Mouse (Mus musculus): ENCODE measurements around the gene Frzb. TPM values are rescaled to one million over a fixed set of nuclear protein-coding genes. Genes with fewer than 3 reads are reported as not detected.

The Frzb gene
- polyA plus RNA-seq, 1 experiment from 2014 or later, result 1.4 TPM

DNA sequence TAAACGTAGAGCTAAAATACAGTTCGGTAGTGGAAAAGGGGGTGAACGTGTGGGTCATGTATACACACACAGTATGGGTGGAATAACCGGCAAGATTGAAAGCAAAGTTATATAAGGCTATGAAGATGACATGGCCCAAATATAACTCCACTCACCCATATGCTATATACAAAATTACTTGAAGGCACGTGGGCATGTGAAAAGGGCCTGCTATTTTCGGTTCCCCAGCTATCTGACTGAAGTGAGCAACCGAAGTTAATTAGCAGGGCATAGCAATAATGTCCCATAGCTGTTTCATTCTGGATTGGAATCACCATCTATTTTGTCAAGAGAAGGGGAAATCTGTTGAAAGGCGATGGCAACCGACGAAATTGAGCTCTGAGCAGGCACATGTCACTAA lies 1.9 kb downstream of the Frzb start:
- Histone ChIP-seq H3K4me1 (replicated peaks) (peaks cover 8% of the 10 kb centered on the region; the same call in 1 of the 2 replicates), H3K9ac (no peak overlapping the region), H3K36me3 (no peaks in the 10 kb centered on the region), H3K27me3 (peaks cover 58% of the 10 kb centered on the region), H3K4me3 (replicated peaks) (no peak overlapping the region), H3K27ac (no peak overlapping the region), H3K4me2 (no peak overlapping the region), H3K9me3 (replicated peaks) (peaks cover 4% of the 10 kb centered on the region; the same call in 1 of the 2 replicates)
- WGBS (ENCODE audit: insufficient replicate concordance), result 51% methylated on average over 10 of the region's 10 CpGs
- ATAC-seq (ENCODE audit: low read depth) (no peak), DNase-seq (no peak)

DNA sequence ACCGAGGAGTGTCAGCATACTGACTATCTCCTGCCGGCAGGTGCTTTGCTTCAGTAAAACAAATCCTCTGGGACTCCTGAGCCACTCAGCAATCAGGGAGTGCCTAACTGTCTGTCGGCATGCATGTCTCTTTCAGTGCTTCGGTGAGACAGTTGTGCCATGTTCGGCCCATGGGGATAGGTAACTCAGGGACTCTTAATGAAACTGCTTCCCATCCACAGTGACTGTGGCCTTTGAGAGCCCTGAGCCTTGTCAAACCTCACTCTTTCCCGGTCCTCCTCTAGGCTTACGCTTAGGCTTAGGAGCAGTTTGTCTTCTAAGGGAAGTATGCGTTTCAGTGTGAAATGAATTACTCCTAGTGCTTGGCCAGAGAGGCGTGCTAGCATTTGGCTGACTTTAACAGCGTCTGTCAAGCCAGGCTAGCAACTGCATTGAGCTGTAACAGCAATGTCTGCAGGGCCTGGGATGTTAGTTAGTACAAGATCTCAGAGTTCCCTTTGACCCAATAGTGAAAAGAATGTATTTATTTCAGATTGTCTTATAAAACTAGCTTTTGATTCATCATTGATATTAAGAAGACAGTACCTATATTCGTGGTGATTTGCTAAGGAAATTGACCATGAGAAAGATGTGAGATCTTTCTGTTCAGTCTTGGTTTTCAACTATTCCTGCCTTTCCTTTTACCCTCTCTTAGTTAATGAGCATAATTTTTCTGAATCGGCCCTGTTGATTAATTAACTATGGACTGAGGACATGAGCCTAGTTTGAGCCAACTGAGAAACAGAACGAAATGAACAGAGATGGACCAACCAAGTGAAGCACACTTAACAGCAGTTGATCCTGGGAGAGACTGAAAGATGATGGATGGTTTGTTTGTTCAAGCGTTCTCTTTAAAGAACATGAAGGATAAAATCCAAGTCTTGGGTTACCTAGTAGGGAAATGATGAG lies 2.7 kb downstream of the Frzb start:
- peaks cover 4% of the 10 kb centered on the region; the same call in 1 of the 2 replicates for H3K9me3 ChIP-seq (replicated peaks)
- H3K27me3 ChIP-seq, result peaks cover 53% of the 10 kb centered on the region
- H3K4me1 ChIP-seq (replicated peaks), result peaks cover 8% of the 10 kb centered on the region; the same call in 1 of the 2 replicates
- DNase-seq (no peak), ATAC-seq (ENCODE audit: low read depth) (no peak)
- H3K4me3 ChIP-seq (replicated peaks), result no peak overlapping the region
- H3K9ac ChIP-seq, result no peak overlapping the region
- WGBS (ENCODE audit: insufficient replicate concordance), result 69% methylated on average over 14 of the region's 14 CpGs
- no peak overlapping the region for H3K27ac ChIP-seq
- no peak overlapping the region for H3K4me2 ChIP-seq
- no peaks in the 10 kb centered on the region for H3K36me3 ChIP-seq

DNA sequence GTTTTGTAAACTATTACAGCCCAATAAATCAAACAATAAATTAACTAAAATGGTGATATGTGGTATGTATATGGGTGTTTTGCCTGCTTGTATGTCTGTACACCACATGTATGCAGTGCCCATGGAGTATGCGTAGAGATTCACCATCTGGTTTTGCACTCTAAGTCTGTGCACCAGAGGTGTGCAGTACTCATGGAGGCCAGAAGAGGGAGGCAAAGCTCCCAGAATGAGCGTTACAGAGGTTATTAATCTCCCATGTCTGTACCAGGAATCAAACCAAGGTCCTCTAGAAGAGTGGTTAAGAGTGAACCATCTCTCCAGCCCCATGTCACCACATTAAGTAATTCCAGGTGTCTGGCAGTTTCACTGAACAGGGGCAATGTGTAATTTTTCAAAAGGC lies 3.5 kb downstream of the Frzb start:
- peaks cover 8% of the 10 kb centered on the region; the same call in 1 of the 2 replicates for H3K4me1 ChIP-seq (replicated peaks)
- 78% methylated on average over 2 of the region's 2 CpGs for WGBS (ENCODE audit: insufficient replicate concordance)
- no peak overlapping the region for H3K9ac ChIP-seq
- no peaks in the 10 kb centered on the region for H3K36me3 ChIP-seq
- DNase-seq (no peak), ATAC-seq (ENCODE audit: low read depth) (no peak)
- peaks cover 48% of the 10 kb centered on the region for H3K27me3 ChIP-seq
- no peak overlapping the region for H3K4me3 ChIP-seq (replicated peaks)
- H3K9me3 ChIP-seq (replicated peaks), result peaks cover 4% of the 10 kb centered on the region; the same call in 1 of the 2 replicates
- no peak overlapping the region for H3K27ac ChIP-seq
- H3K4me2 ChIP-seq, result no peak overlapping the region

DNA sequence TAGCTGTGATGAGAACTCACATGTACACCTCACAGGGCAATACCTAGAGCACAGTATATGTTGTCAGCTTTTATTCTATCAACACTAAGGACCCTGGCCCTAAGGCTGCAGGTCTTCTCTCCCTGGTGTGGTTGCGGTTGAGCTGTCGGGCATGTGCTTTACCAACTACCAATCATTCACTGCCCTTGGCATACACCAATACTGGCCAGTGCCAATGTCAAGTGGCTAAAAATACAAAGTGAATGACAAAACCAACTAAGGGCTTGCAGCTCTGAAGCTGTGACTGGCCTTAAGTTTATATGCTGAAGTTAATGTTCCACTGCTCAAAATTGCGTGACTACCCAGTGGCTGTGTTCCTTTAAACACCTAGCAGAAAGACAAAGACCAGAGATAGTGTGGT lies 6.0 kb downstream of the Frzb start:
- DNase-seq, result no peak
- no peak overlapping the region for H3K4me2 ChIP-seq
- ATAC-seq (ENCODE audit: low read depth), result no peak
- no peak overlapping the region for H3K9ac ChIP-seq
- peaks cover 23% of the 10 kb centered on the region for H3K27me3 ChIP-seq
- H3K9me3 ChIP-seq (replicated peaks), result peaks cover 4% of the 10 kb centered on the region; the same call in 1 of the 2 replicates
- H3K27ac ChIP-seq, result no peak overlapping the region
- H3K4me1 ChIP-seq (replicated peaks), result peaks cover under 1% of the 10 kb centered on the region; the same call in 1 of the 2 replicates
- no peak overlapping the region for H3K4me3 ChIP-seq (replicated peaks)
- WGBS (ENCODE audit: insufficient replicate concordance), result 90% methylated on average over 3 of the region's 3 CpGs
- no peaks in the 10 kb centered on the region for H3K36me3 ChIP-seq

DNA sequence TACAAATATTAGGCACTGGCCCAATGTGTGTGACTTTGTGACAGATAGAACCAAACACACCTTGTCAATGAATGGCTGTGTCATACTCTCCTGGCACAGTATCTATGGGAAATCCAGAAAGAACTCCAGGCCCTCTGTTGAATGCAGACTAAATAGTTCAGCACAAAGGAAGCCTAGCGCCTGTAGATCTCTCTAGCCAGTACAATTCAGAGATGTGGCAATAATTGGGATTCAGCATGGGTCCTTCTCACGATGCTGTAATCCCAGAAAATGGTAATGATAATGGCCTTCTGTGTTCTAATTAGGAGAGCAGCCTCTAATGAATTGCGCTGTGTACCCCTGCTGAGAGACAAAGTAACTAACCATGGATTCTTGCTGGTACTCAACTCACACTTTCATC lies 8.6 kb downstream of the Frzb start:
- no peaks in the 10 kb centered on the region for H3K9me3 ChIP-seq (replicated peaks)
- no peak for DNase-seq
- H3K4me3 ChIP-seq (replicated peaks), result no peak overlapping the region
- H3K36me3 ChIP-seq, result no peaks in the 10 kb centered on the region
- no peak for ATAC-seq (ENCODE audit: low read depth)
- H3K4me2 ChIP-seq, result no peak overlapping the region
- no peak overlapping the region for H3K9ac ChIP-seq
- 65% methylated on average over 3 of the region's 3 CpGs for WGBS (ENCODE audit: insufficient replicate concordance)
- no peaks in the 10 kb centered on the region for H3K27me3 ChIP-seq
- H3K4me1 ChIP-seq (replicated peaks), result no peaks in the 10 kb centered on the region
- H3K27ac ChIP-seq, result no peak overlapping the region

DNA sequence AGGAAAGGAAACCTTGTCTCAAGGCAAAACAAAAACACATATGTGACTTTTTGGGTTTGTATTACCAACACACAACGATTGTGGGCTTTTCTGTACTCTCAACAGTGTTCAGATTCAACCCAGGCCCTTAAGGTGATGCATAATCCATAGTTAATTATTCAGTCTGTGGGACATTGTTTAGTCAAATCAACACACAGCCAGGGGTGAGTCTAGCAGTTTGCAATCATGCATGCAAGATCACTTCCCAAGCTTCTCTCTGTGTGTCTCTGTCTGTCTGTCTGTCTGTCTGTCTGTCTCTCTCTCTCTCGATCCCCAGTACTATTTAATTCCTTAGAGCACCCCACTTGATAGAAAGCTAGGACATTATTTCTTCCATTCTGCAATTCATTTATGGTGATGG lies 10.0 kb downstream of the Frzb start:
- no peak for DNase-seq
- WGBS (ENCODE audit: insufficient replicate concordance), result 41% methylated on average over 2 of the region's 2 CpGs
- ATAC-seq (ENCODE audit: low read depth), result no peak
- Histone ChIP-seq H3K27ac (no peak overlapping the region), H3K9me3 (replicated peaks) (no peaks in the 10 kb centered on the region), H3K9ac (no peak overlapping the region), H3K36me3 (no peaks in the 10 kb centered on the region), H3K4me3 (replicated peaks) (no peak overlapping the region), H3K4me2 (no peak overlapping the region), H3K4me1 (replicated peaks) (no peaks in the 10 kb centered on the region), H3K27me3 (no peaks in the 10 kb centered on the region)

DNA sequence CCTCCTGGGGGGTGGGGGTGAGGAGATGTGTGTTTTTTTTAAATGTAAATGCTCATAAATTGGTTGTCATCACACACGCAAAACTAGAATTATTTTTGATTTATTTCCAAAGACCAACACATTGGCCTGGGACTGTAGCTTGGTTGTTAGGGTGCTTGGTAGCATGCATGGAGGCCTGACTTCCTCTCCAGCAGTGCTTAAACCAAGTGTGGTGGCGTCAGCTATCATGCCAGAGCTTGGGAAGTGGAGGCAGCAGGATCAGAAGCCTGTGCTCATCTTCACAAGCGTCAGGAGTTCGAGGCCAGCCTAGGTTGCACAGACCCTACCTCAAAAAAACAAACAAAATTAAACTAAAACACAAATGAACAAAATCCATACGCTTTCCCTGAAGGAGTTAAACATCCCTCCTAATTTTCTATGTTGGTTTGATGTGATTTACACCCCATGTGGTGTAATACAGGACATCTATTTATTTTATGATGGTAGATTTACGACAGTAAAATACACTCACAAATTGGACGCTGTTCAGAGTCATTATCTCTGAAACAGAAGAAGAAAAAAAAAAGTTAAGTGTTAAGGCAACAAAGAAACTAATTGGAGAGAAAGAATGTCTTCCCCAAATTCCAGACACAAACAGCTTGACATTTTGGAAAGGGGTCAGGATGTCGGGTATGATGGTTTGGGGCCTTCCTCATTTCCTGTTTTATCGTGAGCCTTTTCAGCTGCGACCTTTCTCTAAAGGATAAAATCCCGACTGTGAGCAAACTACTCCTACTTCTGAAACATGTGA lies 12.4 kb downstream of the Frzb start:
- Histone ChIP-seq H3K4me1 (replicated peaks) (no peaks in the 10 kb centered on the region), H3K4me3 (replicated peaks) (no peak overlapping the region), H3K27ac (no peak overlapping the region), H3K4me2 (no peak overlapping the region), H3K9me3 (replicated peaks) (no peaks in the 10 kb centered on the region), H3K27me3 (no peaks in the 10 kb centered on the region), H3K9ac (no peak overlapping the region), H3K36me3 (no peaks in the 10 kb centered on the region)
- DNase-seq, result no peak
- 47% methylated on average over 11 of the region's 11 CpGs for WGBS (ENCODE audit: insufficient replicate concordance)
- ATAC-seq (ENCODE audit: low read depth), result no peak

DNA sequence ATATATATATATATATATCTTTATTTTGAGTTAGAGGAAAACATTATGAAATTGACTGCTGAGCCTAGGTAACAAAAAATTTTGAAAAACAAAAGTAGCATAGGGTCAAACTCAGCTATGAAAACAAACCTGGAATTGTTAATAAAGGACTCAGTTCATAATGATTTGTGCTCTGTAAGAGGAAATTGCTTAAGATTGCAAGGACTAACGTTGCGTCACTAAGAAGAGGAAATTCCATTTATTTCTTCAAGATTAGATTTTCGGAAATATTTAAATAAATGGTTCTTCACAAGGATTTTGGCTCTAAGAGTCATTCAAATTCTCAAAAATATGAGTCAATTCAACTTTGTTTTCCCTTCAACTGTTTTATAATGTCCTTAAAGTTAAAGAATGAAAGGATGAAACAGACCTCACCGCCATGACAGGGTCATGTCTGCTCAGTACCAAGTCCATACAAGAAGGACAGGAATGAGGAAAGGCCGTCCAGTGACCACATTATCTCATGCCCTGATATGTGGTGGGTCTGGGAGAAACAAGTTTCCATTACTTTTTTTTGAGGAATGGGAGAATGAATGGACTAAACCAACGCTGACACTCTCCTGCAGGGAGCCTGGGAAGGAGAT lies 14.1 kb downstream of the Frzb start:
- DNase-seq (no peak), ATAC-seq (ENCODE audit: low read depth) (no peak)
- H3K4me2 ChIP-seq, result no peak overlapping the region
- 64% methylated on average over 6 of the region's 6 CpGs for WGBS (ENCODE audit: insufficient replicate concordance)
- no peak overlapping the region for H3K9ac ChIP-seq
- no peak overlapping the region for H3K27ac ChIP-seq
- H3K9me3 ChIP-seq (replicated peaks), result no peaks in the 10 kb centered on the region
- no peaks in the 10 kb centered on the region for H3K27me3 ChIP-seq
- H3K4me1 ChIP-seq (replicated peaks), result no peaks in the 10 kb centered on the region
- H3K4me3 ChIP-seq (replicated peaks), result no peak overlapping the region
- H3K36me3 ChIP-seq, result no peaks in the 10 kb centered on the region

DNA sequence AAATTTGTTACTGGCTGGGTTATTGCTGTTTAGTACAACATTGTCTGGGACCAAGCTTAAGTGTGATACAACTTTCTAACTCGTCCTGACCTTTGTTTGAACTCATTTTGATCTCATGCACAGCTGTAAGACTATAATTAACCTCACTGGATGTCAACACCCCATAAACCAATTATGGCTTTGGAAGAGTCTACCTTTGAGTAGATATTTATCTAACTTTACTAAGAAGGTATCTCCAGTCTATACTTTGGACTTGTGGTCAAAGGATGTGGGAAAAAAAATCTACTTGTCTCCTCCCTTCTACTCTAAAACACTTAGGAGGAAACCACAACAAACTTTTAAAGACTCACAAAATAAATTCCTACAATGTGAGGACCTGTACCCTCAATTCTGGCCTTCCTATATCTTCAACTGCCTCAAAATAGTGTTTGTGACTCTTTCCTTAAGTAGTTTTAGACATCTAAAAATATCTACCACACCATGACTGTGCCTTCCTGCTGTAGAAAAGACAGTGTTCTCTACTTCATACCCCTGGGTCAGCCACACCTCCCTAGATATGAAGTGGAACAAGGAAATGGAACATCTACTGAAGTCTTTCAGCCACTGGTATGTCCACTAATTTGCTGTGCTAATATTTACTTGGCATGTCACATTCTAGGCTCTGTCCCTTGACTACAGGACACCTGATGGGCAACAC lies 16.9 kb downstream of the Frzb start:
- WGBS (ENCODE audit: insufficient replicate concordance), result 30% methylated on average over 1 of the region's 1 CpGs

DNA sequence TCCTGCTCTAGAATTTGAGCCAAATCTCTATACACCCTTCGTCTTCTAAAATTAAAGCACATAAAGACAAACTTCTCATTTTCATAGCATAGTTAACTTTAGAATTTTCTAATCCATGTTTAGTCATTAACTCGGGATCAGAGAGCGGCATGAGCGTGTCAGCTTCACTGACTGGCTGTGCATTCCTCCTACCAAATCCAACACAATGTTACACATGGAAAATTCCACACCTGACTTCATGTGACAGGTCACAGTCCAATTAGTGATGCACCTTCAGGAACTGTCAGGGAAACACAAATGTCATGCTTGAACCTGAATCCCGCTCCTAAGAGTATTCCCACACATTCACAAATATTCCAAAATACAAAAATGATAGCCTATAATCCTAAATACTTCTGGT lies 24.3 kb downstream of the Frzb start:
- DNase-seq (no peak), ATAC-seq (ENCODE audit: low read depth) (no peak)
- Histone ChIP-seq H3K4me2 (no peak overlapping the region), H3K9me3 (replicated peaks) (no peaks in the 10 kb centered on the region), H3K27ac (no peak overlapping the region), H3K4me3 (replicated peaks) (no peak overlapping the region), H3K4me1 (replicated peaks) (no peaks in the 10 kb centered on the region), H3K36me3 (no peaks in the 10 kb centered on the region), H3K27me3 (no peaks in the 10 kb centered on the region), H3K9ac (no peak overlapping the region)
- 80% methylated on average over 5 of the region's 5 CpGs for WGBS (ENCODE audit: insufficient replicate concordance)

More for the DNA sequence above, 16.9 kb downstream of the Frzb start:
- ATAC-seq (ENCODE audit: low read depth) (no peak), DNase-seq (no peak)
- H3K27ac ChIP-seq, result no peak overlapping the region
- no peak overlapping the region for H3K4me2 ChIP-seq
- no peaks in the 10 kb centered on the region for H3K9me3 ChIP-seq (replicated peaks)
- H3K9ac ChIP-seq, result no peak overlapping the region
- no peaks in the 10 kb centered on the region for H3K27me3 ChIP-seq
- no peaks in the 10 kb centered on the region for H3K36me3 ChIP-seq
- no peak overlapping the region for H3K4me3 ChIP-seq (replicated peaks)
- no peaks in the 10 kb centered on the region for H3K4me1 ChIP-seq (replicated peaks)

DNA sequence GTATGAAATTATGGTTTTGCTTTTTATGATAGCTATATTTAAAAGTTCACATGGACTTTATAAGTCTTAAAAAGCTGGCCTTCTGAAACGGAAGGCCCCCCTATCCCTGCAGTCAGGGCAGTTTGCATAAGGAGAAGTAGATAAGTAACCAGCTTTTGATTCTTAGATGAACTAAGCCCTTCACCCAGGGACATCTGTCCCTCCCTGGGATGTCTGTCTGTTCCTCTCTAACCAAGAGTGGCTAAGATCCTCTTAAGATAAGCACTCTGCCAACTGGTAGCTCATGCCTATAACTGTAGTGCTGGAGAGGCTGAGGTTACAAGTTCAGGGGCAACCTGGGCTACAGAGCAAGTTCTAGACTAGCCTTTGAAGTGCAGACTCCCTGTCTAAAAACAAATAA lies 25.4 kb downstream of the Frzb start:
- ATAC-seq (ENCODE audit: low read depth) (no peak), DNase-seq (no peak)
- Histone ChIP-seq H3K9ac (no peak overlapping the region), H3K4me2 (no peak overlapping the region), H3K9me3 (replicated peaks) (no peaks in the 10 kb centered on the region), H3K4me3 (replicated peaks) (no peak overlapping the region), H3K27me3 (no peaks in the 10 kb centered on the region), H3K27ac (no peak overlapping the region), H3K4me1 (replicated peaks) (no peaks in the 10 kb centered on the region), H3K36me3 (no peaks in the 10 kb centered on the region)
- WGBS (ENCODE audit: insufficient replicate concordance), result 31% methylated on average over 1 of the region's 1 CpGs

All from liver, embryonic 13.5 days (tissue).